In genomic region chr3:97761168-97761567, GRCm38 (mm10) we compare ENCODE assay signal across 25 mouse cellular contexts.
"Had no signal": no experiment of that assay in that cellular context is flagged by ENCODE, and none has a peak within 500 bp of the region (broad histone marks: within the 10 kb centered on the region; RNA-seq: fewer than 3 reads in every experiment).

No protein-coding gene starts in this region.

- H3K27me3 ChIP-seq: heart, embryonic 13.5 days; heart, embryonic 15.5 days; hindbrain, embryonic 13.5 days; hindbrain, embryonic 15.5 days; kidney, embryonic 15.5 days; limb, embryonic 12.5 days; liver, embryonic 13.5 days had no signal

- H3K27ac ChIP-seq: gastrocnemius, adult 2 months; heart, embryonic 13.5 days; heart, embryonic 15.5 days; hindbrain, embryonic 13.5 days; hindbrain, embryonic 15.5 days; hindbrain, postnatal 0 days; kidney, embryonic 15.5 days; kidney, postnatal 0 days; limb, embryonic 10.5 days; limb, embryonic 12.5 days; liver, embryonic 13.5 days had no signal

- H3K9me3 ChIP-seq: heart, embryonic 13.5 days; heart, embryonic 15.5 days; hindbrain, embryonic 13.5 days; hindbrain, embryonic 15.5 days; kidney, embryonic 15.5 days; limb, embryonic 10.5 days; limb, embryonic 12.5 days; liver, embryonic 13.5 days had no signal

- ATAC-seq: hindbrain, postnatal 0 days; intestine, embryonic 16.5 days had no signal

- H3K36me3 ChIP-seq: liver, embryonic 13.5 days had no signal

- H3K4me3 ChIP-seq: gastrocnemius, adult 2 months; heart, embryonic 13.5 days; heart, embryonic 15.5 days; hindbrain, embryonic 13.5 days; hindbrain, embryonic 15.5 days; kidney, embryonic 15.5 days; left cerebral cortex, adult 2 months; limb, embryonic 10.5 days; limb, embryonic 12.5 days; liver, embryonic 13.5 days had no signal

- DNase-seq: gastrocnemius, adult 2 months; gastrocnemius, postnatal 10 days; gastrocnemius, postnatal 25 days; heart, adult 18-20 months; heart, postnatal 14 days; heart, postnatal 36 days; kidney, adult 11 months; kidney, adult 2 months; kidney, adult 9 months; kidney, postnatal 14 days; kidney, postnatal 36 days; layer of hippocampus, adult 9-11 months; liver; liver, embryonic 13.5 days had no signal
